In the genomic region with DNA sequence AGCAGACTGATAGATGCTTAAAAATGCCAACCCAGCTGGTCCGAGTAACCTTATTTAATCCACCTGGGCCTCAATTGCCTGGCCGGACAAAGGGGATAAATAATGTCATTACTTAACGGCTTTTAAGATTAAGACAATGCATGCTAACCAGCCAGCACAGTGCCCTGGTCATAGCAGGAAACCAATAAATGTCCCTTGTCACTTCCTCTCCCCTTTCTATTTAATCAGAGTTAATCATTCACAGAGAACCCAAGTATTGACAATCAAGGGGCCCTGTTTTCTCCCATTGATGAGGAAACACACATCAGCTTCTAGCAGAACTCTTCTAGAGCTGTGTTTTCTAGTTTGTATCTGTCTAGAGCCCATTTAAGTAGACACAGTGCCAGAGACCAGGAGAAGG, we compare ENCODE assay signal across 18 mouse cellular contexts. TPM values are rescaled to one million over a fixed set of nuclear protein-coding genes. Genes with fewer than 3 reads are reported as not detected.
DNase-seq lines count a peak whose midpoint lies in the region; ATAC-seq and TF ChIP-seq lines count a peak whose summit lies in the region.
"Had no signal": no experiment of that assay in that cellular context is flagged by ENCODE, and none has a peak within 500 bp of the region (broad histone marks: within the 10 kb centered on the region; RNA-seq: fewer than 3 reads in every experiment).

No protein-coding gene starts in this region.

- H3K27ac ChIP-seq in gastrocnemius, adult 2 months: peak overlapping the region; percentile 72
- H3K27ac ChIP-seq in kidney, embryonic 16.5 days (ENCODE audit: low read length): peak overlapping the region; percentile 39
- peak overlapping the region; percentile 61; the same call in 1 of the 2 replicates for H3K27ac ChIP-seq in limb, embryonic 10.5 days
- peak overlapping the region; percentile 86 for H3K27ac ChIP-seq in stomach, embryonic 14.5 days (ENCODE audit: low read length)
- H3K27ac ChIP-seq: hindbrain, embryonic 14.5 days had no signal

- H3K36me3 ChIP-seq in kidney, embryonic 16.5 days (ENCODE audit: insufficient read depth, low read length): no peaks in the 10 kb centered on the region
- H3K36me3 ChIP-seq in limb, embryonic 10.5 days: peaks cover 32% of the 10 kb centered on the region
- no peaks in the 10 kb centered on the region; the same call in 1 of the 2 replicates for H3K36me3 ChIP-seq in stomach, embryonic 14.5 days (ENCODE audit: control insufficient read depth, insufficient read depth, low read length)
- H3K36me3 ChIP-seq: midbrain, embryonic 10.5 days had no signal

- no peak for TF ChIP-seq CTCF in gastrocnemius, adult 2 months (IDR thresholded peaks at IDR 0.05)

- H3K27me3 ChIP-seq in kidney, embryonic 16.5 days (ENCODE audit: insufficient read depth, low read length): no peaks in the 10 kb centered on the region
- no peaks in the 10 kb centered on the region for H3K27me3 ChIP-seq in limb, embryonic 10.5 days (ENCODE audit: low read depth, poor library complexity, severe bottlenecking)
- H3K27me3 ChIP-seq in stomach, embryonic 14.5 days (ENCODE audit: control insufficient read depth, insufficient read depth, low read length): no peaks in the 10 kb centered on the region

- intact Hi-C loops in gastrocnemius, adult 2 months (cut with DNase I): no loop called here

- DNase-seq in gastrocnemius, adult 2 months: no peak
- no peak for DNase-seq in gastrocnemius, postnatal 10 days
- DNase-seq in kidney, postnatal 4 days: no peak
- DNase-seq in limb, embryonic 10.5 days (ENCODE audit: low spot score): no peak
- no peak for DNase-seq in thymus, postnatal 36 days
- DNase-seq: cerebellum, adult 8-10 months; embryo, embryonic 11 days; forebrain, postnatal 0 days; gastrocnemius, postnatal 36 days; kidney, adult 9 months; lung, postnatal 10 days; right cerebral cortex, postnatal 14 days; thymus, postnatal 25 days had no signal

- ATAC-seq in kidney, embryonic 16.5 days (ENCODE audit: low FRiP score, low TSS enrichment): no peak
- ATAC-seq in stomach, embryonic 14.5 days (ENCODE audit: insufficient number of reproducible peaks, insufficient read depth, low FRiP score, low read depth): no peak
- ATAC-seq in granulocyte monocyte progenitor cell, adult 5-6 weeks (replicated peaks; ENCODE audit: poor library complexity, severe bottlenecking): no peak
- ATAC-seq: forebrain, postnatal 0 days had no signal

- H3K4me2 ChIP-seq in kidney, embryonic 16.5 days (replicated peaks; ENCODE audit: low read depth, low read length): no peak overlapping the region
- no peak overlapping the region for H3K4me2 ChIP-seq in stomach, embryonic 14.5 days (replicated peaks; ENCODE audit: low read depth, low read length)
- H3K4me2 ChIP-seq: hindbrain, embryonic 14.5 days had no signal

- peaks cover 73% of the 10 kb centered on the region for H3K4me1 ChIP-seq in kidney, embryonic 16.5 days (ENCODE audit: insufficient read depth, low read length)
- H3K4me1 ChIP-seq in limb, embryonic 10.5 days: peaks cover 76% of the 10 kb centered on the region
- peaks cover 75% of the 10 kb centered on the region for H3K4me1 ChIP-seq in stomach, embryonic 14.5 days (ENCODE audit: control insufficient read depth, insufficient read depth, low read length)

- no peak overlapping the region for H3K4me3 ChIP-seq in gastrocnemius, adult 2 months
- no peak overlapping the region for H3K4me3 ChIP-seq in kidney, embryonic 16.5 days (ENCODE audit: low read length)
- H3K4me3 ChIP-seq in limb, embryonic 10.5 days: no peak overlapping the region
- H3K4me3 ChIP-seq in stomach, embryonic 14.5 days (ENCODE audit: low read depth, low read length): no peak overlapping the region
- H3K4me3 ChIP-seq: midbrain, embryonic 10.5 days had no signal

- no peak overlapping the region for H3K9ac ChIP-seq in kidney, embryonic 16.5 days (replicated peaks; ENCODE audit: low read length)
- H3K9ac ChIP-seq in stomach, embryonic 14.5 days (replicated peaks; ENCODE audit: low read depth, low read length): no peak overlapping the region
- H3K9ac ChIP-seq: forebrain, postnatal 0 days; hindbrain, embryonic 14.5 days had no signal

- no peaks in the 10 kb centered on the region for H3K9me3 ChIP-seq in kidney, embryonic 16.5 days (ENCODE audit: low read length)
- no peaks in the 10 kb centered on the region for H3K9me3 ChIP-seq in limb, embryonic 10.5 days (replicated peaks)
- H3K9me3 ChIP-seq in stomach, embryonic 14.5 days (ENCODE audit: control insufficient read depth, low read depth, low read length): no peaks in the 10 kb centered on the region
- H3K9me3 ChIP-seq: midbrain, embryonic 10.5 days had no signal

- 50% methylated on average over 3 of the region's 3 CpGs for WGBS in kidney, embryonic 16.5 days
- WGBS in limb, embryonic 10.5 days: 35% methylated on average over 3 of the region's 3 CpGs
- 47% methylated on average over 3 of the region's 3 CpGs for WGBS in stomach, embryonic 14.5 days

RNA-seq across cellular contexts. Expression of a gene that starts 41.4 kb away (rescaled TPM):
- total RNA-seq in gastrocnemius, adult 2 months (2021): 10 to 100 TPM in 1 of 2 experiments, 1 to 10 TPM in 1; 8.4 to 11.9 TPM
- total RNA-seq in gastrocnemius, postnatal 10 days (2021): 10 to 100 TPM; 30.0 to 38.8 TPM
- polyA plus RNA-seq in kidney, embryonic 16.5 days (2015; fragmentation: Nextera tagmentation; extraction: Ambion mirVana): 44.8 and 49.2 TPM in 2 replicates
- polyA plus RNA-seq in limb, embryonic 10.5 days (2016; fragmentation: Nextera tagmentation; extraction: Ambion mirVana): 48.6 and 49.5 TPM in 2 replicates
- polyA plus RNA-seq in stomach, embryonic 14.5 days (2014; fragmentation: Nextera tagmentation; extraction: Ambion mirVana): 80.4 and 81.7 TPM in 2 replicates
- total RNA-seq in granulocyte monocyte progenitor cell, adult 5-6 weeks (2014; fragmentation: Nextera tagmentation): 14.7 and 18.2 TPM in 2 replicates
- 10.1 and 13.9 TPM in 2 replicates for total RNA-seq in granulocyte monocyte progenitor cell, adult 5-6 weeks (2017)
